ENCODE assay signal across 17 mouse cellular contexts in genomic region chr7:97128949-97129348, GRCm38 (mm10). TPM values are rescaled to one million over a fixed set of nuclear protein-coding genes. Genes with fewer than 3 reads are reported as not detected.
DNase-seq lines count a peak whose midpoint lies in the region; ATAC-seq and TF ChIP-seq lines count a peak whose summit lies in the region.
"Had no signal": no experiment of that assay in that cellular context is flagged by ENCODE, and none has a peak within 500 bp of the region (broad histone marks: within the 10 kb centered on the region; RNA-seq: fewer than 3 reads in every experiment).

No protein-coding gene starts in this region.

- peaks cover 8% of the 10 kb centered on the region for H3K4me1 ChIP-seq in heart, embryonic 15.5 days (replicated peaks)
- peaks cover 4% of the 10 kb centered on the region; the same call in 1 of the 2 replicates for H3K4me1 ChIP-seq in heart, embryonic 11.5 days (ENCODE audit: control insufficient read depth, insufficient read depth, low read length)
- peaks cover 5% of the 10 kb centered on the region for H3K4me1 ChIP-seq in lung, adult 2 months (ENCODE audit: control insufficient read depth, insufficient read depth, low read length)
- peaks cover 19% of the 10 kb centered on the region for H3K4me1 ChIP-seq in bone marrow macrophage, adult 2 months (ENCODE audit: control insufficient read depth, insufficient read depth, low read length)
- H3K4me1 ChIP-seq: embryonic facial prominence, embryonic 15.5 days; liver, embryonic 13.5 days had no signal

- no peak for TF ChIP-seq POLR2A in lung, adult 2 months (IDR thresholded peaks at IDR 0.05; ENCODE audit: borderline replicate concordance, extremely low read depth, low read depth, low read length)
- no peak for TF ChIP-seq POLR2A in bone marrow macrophage, adult 2 months (IDR thresholded peaks at IDR 0.05; ENCODE audit: borderline replicate concordance, low read depth, low read length)

- TF ChIP-seq CTCF in lung, adult 2 months (IDR thresholded peaks at IDR 0.05; ENCODE audit: insufficient read depth, low read length): no peak
- no peak for TF ChIP-seq CTCF in bone marrow macrophage, adult 2 months (IDR thresholded peaks at IDR 0.05; ENCODE audit: low read depth, low read length)

- no peak overlapping the region for H3K27ac ChIP-seq in heart, embryonic 15.5 days
- H3K27ac ChIP-seq in heart, embryonic 11.5 days (ENCODE audit: low read depth, low read length): no peak overlapping the region
- peak overlapping the region; percentile 64 for H3K27ac ChIP-seq in bone marrow macrophage, adult 2 months (ENCODE audit: insufficient read depth, low read depth, low read length)
- H3K27ac ChIP-seq: embryonic facial prominence, embryonic 15.5 days; forebrain, embryonic 13.5 days; liver, embryonic 13.5 days; midbrain, embryonic 12.5 days had no signal

- H3K9me3 ChIP-seq in heart, embryonic 15.5 days (replicated peaks): no peaks in the 10 kb centered on the region
- H3K9me3 ChIP-seq in heart, embryonic 11.5 days (replicated peaks; ENCODE audit: control insufficient read depth, low read length): no peaks in the 10 kb centered on the region
- H3K9me3 ChIP-seq: embryonic facial prominence, embryonic 15.5 days; forebrain, embryonic 13.5 days; liver, embryonic 13.5 days; midbrain, embryonic 12.5 days had no signal

- peaks cover 7% of the 10 kb centered on the region; the same call in 1 of the 2 replicates for H3K36me3 ChIP-seq in heart, embryonic 15.5 days
- H3K36me3 ChIP-seq in heart, embryonic 11.5 days (ENCODE audit: control insufficient read depth, insufficient read depth, low read length): no peaks in the 10 kb centered on the region
- H3K36me3 ChIP-seq: embryonic facial prominence, embryonic 15.5 days had no signal

- no peak overlapping the region for H3K9ac ChIP-seq in heart, embryonic 15.5 days
- H3K9ac ChIP-seq in heart, embryonic 11.5 days (ENCODE audit: low read depth, low read length): no peak overlapping the region
- H3K9ac ChIP-seq: embryonic facial prominence, embryonic 15.5 days; forebrain, embryonic 13.5 days; liver, embryonic 13.5 days; midbrain, embryonic 12.5 days had no signal

- H3K27me3 ChIP-seq in heart, embryonic 15.5 days: no peaks in the 10 kb centered on the region
- H3K27me3 ChIP-seq in heart, embryonic 11.5 days (ENCODE audit: control insufficient read depth, insufficient read depth, low read length): no peaks in the 10 kb centered on the region
- H3K27me3 ChIP-seq: CH12.LX; embryonic facial prominence, embryonic 15.5 days; forebrain, embryonic 13.5 days; liver, embryonic 13.5 days; midbrain, embryonic 12.5 days had no signal

- ATAC-seq in heart, embryonic 15.5 days (replicated peaks; ENCODE audit: insufficient number of reproducible peaks, insufficient read depth, low FRiP score, low read depth): no peak
- ATAC-seq in heart, embryonic 11.5 days (replicated peaks; ENCODE audit: insufficient number of reproducible peaks, low FRiP score, low TSS enrichment): no peak
- ATAC-seq: forebrain, embryonic 13.5 days; hindbrain, embryonic 16.5 days had no signal

- no peak overlapping the region for H3K4me3 ChIP-seq in heart, embryonic 15.5 days
- no peak overlapping the region for H3K4me3 ChIP-seq in heart, embryonic 11.5 days (ENCODE audit: low read depth, low read length)
- H3K4me3 ChIP-seq in lung, adult 2 months (replicated peaks; ENCODE audit: extremely low read depth, low read depth, low read length): no peak overlapping the region
- no peak overlapping the region for H3K4me3 ChIP-seq in bone marrow macrophage, adult 2 months (ENCODE audit: insufficient read depth, low read length)
- H3K4me3 ChIP-seq: embryonic facial prominence, embryonic 15.5 days; forebrain, embryonic 13.5 days; liver, embryonic 13.5 days; midbrain, embryonic 12.5 days had no signal

- 29% methylated on average over 1 of the region's 1 CpGs for WGBS in heart, embryonic 15.5 days
- WGBS in heart, embryonic 11.5 days (ENCODE audit: insufficient replicate concordance): 33% methylated on average over 1 of the region's 1 CpGs
- 5% methylated on average over 1 of the region's 1 CpGs for WGBS in lung, adult 2 months

- peak; percentile 12 for DNase-seq in lung, postnatal 36 days
- no peak for DNase-seq in lung, adult 2 months
- peak; percentile 16 to 17 for DNase-seq in kidney, postnatal 36 days
- DNase-seq in cerebellum, adult 18-20 months: no peak
- DNase-seq in right cerebral cortex, adult 2 months (ENCODE audit: low spot score in 2 of 2): no peak
- DNase-seq: cerebellum, adult 11 months; liver, embryonic 13.5 days; lung, postnatal 14 days; thymus, postnatal 4 days had no signal

- 0 out of 2 replicates have a peak overlapping the region, but pooled peaks have one; percentile 15 for H3K4me2 ChIP-seq in heart, embryonic 15.5 days
- H3K4me2 ChIP-seq in heart, embryonic 11.5 days: no peak overlapping the region
- H3K4me2 ChIP-seq: embryonic facial prominence, embryonic 15.5 days; forebrain, embryonic 13.5 days; liver, embryonic 13.5 days; midbrain, embryonic 12.5 days had no signal

RNA-seq across cellular contexts. Expression of gene Gab2, which starts 47.6 kb away (rescaled TPM):
- polyA plus RNA-seq in heart, embryonic 15.5 days (2015; fragmentation: Nextera tagmentation; extraction: Ambion mirVana): 6.1 and 8.0 TPM in 2 replicates
- polyA plus RNA-seq in heart, embryonic 11.5 days (2014; fragmentation: Nextera tagmentation; extraction: Ambion mirVana): 5.7 and 7.4 TPM in 2 replicates
- polyA plus RNA-seq in lung, adult 2 months (2012; rRNA removed): 22.6 and 25.8 TPM in 2 replicates
- polyA plus RNA-seq in bone marrow macrophage, adult 2 months (2012; ENCODE audit: insufficient read depth, insufficient read length, missing spikeins): 37.0 and 44.7 TPM in 2 replicates

Comparison
In these comparisons a context has a peak if more than half of its experiments do, and no peak if none do; other contexts are left out.
1. DNase-seq: peak in lung, postnatal 36 days (single experiment) and kidney, postnatal 36 days (2 of 2); none in lung, adult 2 months (single experiment), cerebellum, adult 18-20 months (0 of 2) and right cerebral cortex, adult 2 months (0 of 2).